Mouse (Mus musculus) bone marrow macrophage, adult 2 months (primary cell): Measurements from ENCODE around the gene Sec61b.

Experiments
- CTCF ChIP-seq: IDR thresholded peaks from 2 replicates; pipeline ENCODE4 v1.5.1; 2012; ENCODE audit warnings: low read depth, mild to moderate bottlenecking, low read length, moderate library complexity
- POLR2A ChIP-seq: IDR thresholded peaks from 2 replicates; pipeline ENCODE4 v1.6.1; 2012; ENCODE audit warnings: mild to moderate bottlenecking, low read depth, low read length, borderline replicate concordance

- TF ChIP-seq CTCF (no peak), POLR2A (no peak)
Measured at GRCm38 (mm10) chr4:47449116-47449515, 25.3 kb upstream of the Sec61b start.
